Mouse (Mus musculus): Measurements from ENCODE around the gene Nipbl. TPM values are rescaled to one million over a fixed set of nuclear protein-coding genes. Genes with fewer than 3 reads are reported as not detected.
"Not testable (repeated sequence)": the region's sequence is repeated elsewhere in the genome, so short reads cannot be mapped to it uniquely, and the experiment has no call there.

Gene Nipbl
- polyA plus RNA-seq, 1 experiment = 43.3 TPM

DNA sequence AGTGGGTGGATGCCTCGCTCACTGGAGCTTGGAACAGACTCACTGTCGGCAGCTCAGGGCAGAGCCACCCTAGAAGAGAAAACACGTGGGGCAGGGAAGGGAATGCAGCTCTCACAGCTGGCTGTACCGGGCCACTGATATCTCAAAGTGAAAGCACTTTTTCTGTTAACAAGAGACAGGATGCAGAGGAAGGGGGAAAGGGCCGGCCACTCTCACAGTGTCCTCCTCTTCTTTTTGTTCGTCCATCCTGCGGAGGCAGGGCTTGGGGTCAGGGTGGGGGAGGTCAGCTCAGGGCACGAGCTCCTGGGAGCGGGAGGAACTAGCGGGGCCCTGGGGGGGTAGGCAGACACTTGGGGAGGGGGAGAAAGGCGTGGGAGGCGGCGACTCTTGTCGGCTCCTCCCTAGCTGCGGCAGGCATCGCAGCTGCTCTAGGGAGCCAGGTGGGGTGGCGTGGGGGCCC lies 164.9 kb downstream of the Nipbl start:
- no peak for TF ChIP-seq CTCF (IDR thresholded peaks at IDR 0.05; ENCODE audit: low read depth, low read length)
- no peak for TF ChIP-seq POLR2A (IDR thresholded peaks at IDR 0.05; ENCODE audit: borderline replicate concordance, low read depth, low read length)
- H3K27ac ChIP-seq (ENCODE audit: insufficient read depth, low read depth, low read length) = no peak overlapping the region
- H3K4me1 ChIP-seq (ENCODE audit: control insufficient read depth, insufficient read depth, low read length) = no peaks in the 10 kb centered on the region
- H3K4me3 ChIP-seq (ENCODE audit: insufficient read depth, low read length) = peak overlapping the region; percentile 63

- H3K27ac ChIP-seq (ENCODE audit: insufficient read depth, low read depth, low read length); H3K4me1 ChIP-seq (ENCODE audit: control insufficient read depth, insufficient read depth, low read length); H3K4me3 ChIP-seq (ENCODE audit: insufficient read depth, low read length): not testable (repeated sequence)
These were observed 166.3 kb downstream of the Nipbl start for GRCm38 (mm10) chr15:8277916-8278315.

DNA sequence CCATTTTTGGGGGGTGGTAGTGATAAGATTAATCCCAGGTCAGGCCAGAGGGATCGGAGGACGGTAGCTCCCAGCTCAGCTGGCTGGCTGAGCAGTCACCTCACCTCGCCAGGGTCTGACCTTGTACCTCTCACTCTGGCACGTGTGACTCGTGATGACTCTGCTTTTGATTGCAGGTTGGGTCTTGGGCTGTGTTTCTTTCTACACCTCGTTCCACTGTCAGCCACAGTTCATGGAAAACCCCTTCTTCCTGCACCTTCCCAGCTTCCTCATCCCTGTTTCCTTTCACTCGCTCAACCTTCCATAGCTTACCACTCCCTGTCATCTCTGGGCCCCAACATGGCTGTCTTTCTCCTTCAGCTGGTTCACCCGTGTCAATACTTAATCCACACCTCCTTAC lies 172.3 kb downstream of the Nipbl start:
- Histone ChIP-seq H3K4me3 (ENCODE audit: insufficient read depth, low read length) (no peak overlapping the region), H3K27ac (ENCODE audit: insufficient read depth, low read depth, low read length) (no peak overlapping the region), H3K4me1 (ENCODE audit: control insufficient read depth, insufficient read depth, low read length) (no peaks in the 10 kb centered on the region)
- no peak for TF ChIP-seq CTCF (IDR thresholded peaks at IDR 0.05; ENCODE audit: low read depth, low read length)
- no peak for TF ChIP-seq POLR2A (IDR thresholded peaks at IDR 0.05; ENCODE audit: borderline replicate concordance, low read depth, low read length)

DNA sequence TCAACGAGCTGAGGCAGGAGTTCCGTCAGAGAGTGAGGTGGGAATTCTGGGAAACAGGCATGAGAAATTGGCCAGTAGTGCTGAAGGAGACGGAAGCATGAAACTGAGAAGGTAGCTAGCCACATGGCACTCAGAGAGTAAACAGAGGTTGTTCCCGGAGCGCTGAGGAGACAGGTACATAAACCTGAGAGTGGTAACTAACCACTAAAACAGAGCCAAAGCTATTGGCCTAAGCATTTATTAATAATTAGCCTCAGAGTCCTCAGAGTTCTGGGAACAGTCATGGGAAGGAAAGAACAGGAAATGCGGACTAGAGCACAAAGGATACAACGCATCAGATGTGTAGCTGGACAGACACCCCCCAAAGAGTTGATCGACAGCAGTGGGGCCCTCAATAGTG lies 176.0 kb downstream of the Nipbl start:
- H3K4me1 ChIP-seq (ENCODE audit: control insufficient read depth, insufficient read depth, low read length) = no peaks in the 10 kb centered on the region
- no peak overlapping the region for H3K4me3 ChIP-seq (ENCODE audit: insufficient read depth, low read length)
- H3K27ac ChIP-seq (ENCODE audit: insufficient read depth, low read depth, low read length) = no peak overlapping the region
- TF ChIP-seq CTCF (IDR thresholded peaks at IDR 0.05; ENCODE audit: low read depth, low read length) (no peak), POLR2A (IDR thresholded peaks at IDR 0.05; ENCODE audit: borderline replicate concordance, low read depth, low read length) (no peak)

GRCm38 (mm10) chr15:8267211-8267610 lies 177.1 kb downstream of the Nipbl start:
- Histone ChIP-seq H3K4me3 (ENCODE audit: insufficient read depth, low read length) (no peak overlapping the region), H3K4me1 (ENCODE audit: control insufficient read depth, insufficient read depth, low read length) (no peaks in the 10 kb centered on the region), H3K27ac (ENCODE audit: insufficient read depth, low read depth, low read length) (no peak overlapping the region)
- TF ChIP-seq POLR2A (IDR thresholded peaks at IDR 0.05; ENCODE audit: borderline replicate concordance, low read depth, low read length) (no peak), CTCF (IDR thresholded peaks at IDR 0.05; ENCODE audit: low read depth, low read length) (no peak)

DNA sequence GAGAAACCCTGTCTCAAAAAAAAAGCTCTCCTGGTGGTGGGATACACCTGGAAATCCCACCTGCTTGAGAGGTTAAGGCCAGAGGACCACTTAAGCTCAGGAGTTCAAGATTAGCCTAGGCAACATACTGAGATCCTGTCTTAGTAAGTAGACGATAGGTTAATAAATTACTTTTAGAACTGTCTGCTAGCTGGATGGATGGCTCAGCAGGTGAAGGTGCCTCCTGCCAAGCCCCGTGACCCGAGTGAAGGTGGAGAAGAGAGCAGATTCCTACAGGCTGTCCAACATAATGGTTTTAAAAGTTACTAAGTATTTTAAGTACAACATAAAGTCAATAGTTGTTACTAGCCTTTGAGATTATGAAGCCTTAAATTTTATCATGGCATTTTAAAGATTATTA lies 178.3 kb downstream of the Nipbl start:
- H3K4me3 ChIP-seq (ENCODE audit: insufficient read depth, low read length) = no peak overlapping the region
- no peak overlapping the region for H3K27ac ChIP-seq (ENCODE audit: insufficient read depth, low read depth, low read length)
- TF ChIP-seq CTCF (IDR thresholded peaks at IDR 0.05; ENCODE audit: low read depth, low read length) (no peak), POLR2A (IDR thresholded peaks at IDR 0.05; ENCODE audit: borderline replicate concordance, low read depth, low read length) (no peak)
- no peaks in the 10 kb centered on the region for H3K4me1 ChIP-seq (ENCODE audit: control insufficient read depth, insufficient read depth, low read length)

Other genes with a start within 250 kb of the Nipbl start
- not detected in 2 replicates for gene Gm2310, start 75.5 kb upstream of the Nipbl start, polyA plus RNA-seq (2012; ENCODE audit: insufficient read depth, insufficient read length, missing spikeins)